ENCODE assay signal across 22 mouse cellular contexts in the genomic region with DNA sequence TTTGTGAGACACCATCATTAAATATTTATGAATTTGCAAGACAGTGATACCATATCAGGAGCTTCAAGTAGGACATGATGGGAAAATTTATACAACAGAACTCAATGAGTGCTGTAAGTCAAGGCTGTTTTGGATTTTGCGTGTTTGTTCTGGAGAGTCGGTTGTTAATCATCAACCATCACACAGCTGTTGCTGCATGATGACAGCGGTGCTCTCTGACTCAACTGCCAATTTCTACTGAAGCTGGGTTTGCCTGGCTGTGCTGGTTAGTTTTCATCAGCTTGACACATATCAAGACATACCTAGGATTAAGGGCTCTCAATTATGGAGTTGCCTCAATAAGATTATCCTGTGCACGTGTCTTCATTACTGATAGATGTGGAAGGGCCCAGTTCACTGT. TPM values are rescaled to one million over a fixed set of nuclear protein-coding genes. Genes with fewer than 3 reads are reported as not detected.
A peak's percentile ranks its signal among the peaks of the same experiment; 100 is the strongest.
DNase-seq lines count a peak whose midpoint lies in the region; ATAC-seq and TF ChIP-seq lines count a peak whose summit lies in the region.
"Had no signal": no experiment of that assay in that cellular context is flagged by ENCODE, and none has a peak within 500 bp of the region (broad histone marks: within the 10 kb centered on the region; RNA-seq: fewer than 3 reads in every experiment).

No protein-coding gene starts in this region.

- peaks cover 25% of the 10 kb centered on the region for H3K4me1 ChIP-seq in liver, adult 2 months (ENCODE audit: control insufficient read depth, insufficient read depth, low read length)
- no peaks in the 10 kb centered on the region for H3K4me1 ChIP-seq in liver, embryonic 12.5 days
- no peaks in the 10 kb centered on the region; the same call in 1 of the 2 replicates for H3K4me1 ChIP-seq in liver, embryonic 16.5 days (ENCODE audit: control insufficient read depth, low read depth, low read length)
- H3K4me1 ChIP-seq in hindbrain, embryonic 10.5 days (replicated peaks), result no peaks in the 10 kb centered on the region
- H3K4me1 ChIP-seq: embryonic facial prominence, embryonic 10.5 days; forebrain, embryonic 10.5 days; heart, embryonic 13.5 days had no signal

- no peak for TF ChIP-seq CTCF in liver, adult 2 months (IDR thresholded peaks at IDR 0.05; ENCODE audit: low read depth, low read length)

- ATAC-seq in liver, embryonic 12.5 days, result peak; percentile 44; the same call in 1 of the 2 replicates
- ATAC-seq in liver, embryonic 16.5 days (ENCODE audit: low read depth), result peak; percentile 72
- ATAC-seq: CD4-positive, CD25-positive, alpha-beta regulatory T cell, adult 4 months; forebrain, embryonic 14.5 days had no signal

- DNase-seq in liver, adult 2 months (ENCODE audit: extremely low read depth, low read depth, low spot score), result peak; percentile 96
- DNase-seq in liver, result no peak
- no peak for DNase-seq in hindbrain, embryonic 10.5 days (ENCODE audit: low spot score)
- no peak for DNase-seq in left cerebral cortex, postnatal 36 days (ENCODE audit: low spot score in 2 of 2)
- no peak for DNase-seq in right cerebral cortex, adult 2 months (ENCODE audit: low spot score in 2 of 2)
- DNase-seq: adrenal gland, adult 8-10 months; adrenal gland, postnatal 36 days; cerebellum, adult 2 months; cerebellum, postnatal 10 days; gastrocnemius, postnatal 36 days; heart, adult 11 months had no signal

- no peak overlapping the region for H3K4me3 ChIP-seq in liver, adult 2 months (ENCODE audit: insufficient read depth, low read depth, low read length)
- H3K4me3 ChIP-seq in liver, embryonic 12.5 days, result no peak overlapping the region
- no peak overlapping the region for H3K4me3 ChIP-seq in liver, embryonic 16.5 days (ENCODE audit: low read depth, low read length)
- no peak overlapping the region for H3K4me3 ChIP-seq in hindbrain, embryonic 10.5 days
- H3K4me3 ChIP-seq: embryonic facial prominence, embryonic 10.5 days; erythroblast, embryonic 14.5 days; forebrain, embryonic 10.5 days; heart, embryonic 13.5 days had no signal

- peak overlapping the region; percentile 37; the same call in 1 of the 2 replicates for H3K9ac ChIP-seq in liver, adult 2 months (ENCODE audit: low read depth, low read length)
- no peak overlapping the region for H3K9ac ChIP-seq in liver, embryonic 12.5 days
- H3K9ac ChIP-seq in liver, embryonic 16.5 days (ENCODE audit: low read depth, low read length), result no peak overlapping the region
- H3K9ac ChIP-seq: heart, embryonic 13.5 days; hindbrain, embryonic 14.5 days had no signal

- no peaks in the 10 kb centered on the region for H3K27me3 ChIP-seq in liver, adult 2 months (ENCODE audit: control insufficient read depth, insufficient read depth, low read length)
- H3K27me3 ChIP-seq in liver, embryonic 12.5 days (replicated peaks), result no peaks in the 10 kb centered on the region
- H3K27me3 ChIP-seq in liver, embryonic 16.5 days (ENCODE audit: control insufficient read depth, insufficient read depth, low read depth, low read length), result no peaks in the 10 kb centered on the region
- no peaks in the 10 kb centered on the region for H3K27me3 ChIP-seq in hindbrain, embryonic 10.5 days (ENCODE audit: insufficient read depth, poor library complexity, severe bottlenecking)
- H3K27me3 ChIP-seq: heart, embryonic 13.5 days had no signal

- H3K27ac ChIP-seq in liver, adult 2 months (replicated peaks; ENCODE audit: insufficient read depth, low read depth, low read length), result peak overlapping the region; percentile 87
- 0 out of 2 replicates have a peak overlapping the region, but pooled peaks have one; percentile 40 for H3K27ac ChIP-seq in liver, embryonic 12.5 days
- peak overlapping the region; percentile 74 for H3K27ac ChIP-seq in liver, embryonic 16.5 days (ENCODE audit: low read length)
- no peak overlapping the region for H3K27ac ChIP-seq in hindbrain, embryonic 10.5 days
- H3K27ac ChIP-seq: embryonic facial prominence, embryonic 10.5 days; forebrain, embryonic 10.5 days; heart, embryonic 13.5 days; hindbrain, embryonic 14.5 days had no signal

- peaks cover 2% of the 10 kb centered on the region; the same call in 1 of the 2 replicates for H3K79me2 ChIP-seq in liver, adult 2 months (ENCODE audit: control insufficient read depth, insufficient read depth, low read length)

- H3K9me3 ChIP-seq in liver, embryonic 12.5 days (replicated peaks), result no peaks in the 10 kb centered on the region
- H3K9me3 ChIP-seq in liver, embryonic 16.5 days (replicated peaks; ENCODE audit: control insufficient read depth, low read length), result no peaks in the 10 kb centered on the region
- no peaks in the 10 kb centered on the region for H3K9me3 ChIP-seq in hindbrain, embryonic 10.5 days
- H3K9me3 ChIP-seq: embryonic facial prominence, embryonic 10.5 days; forebrain, embryonic 10.5 days; heart, embryonic 13.5 days had no signal

- H3K36me3 ChIP-seq in liver, adult 2 months (ENCODE audit: control insufficient read depth, insufficient read depth, low read length), result no peaks in the 10 kb centered on the region
- no peaks in the 10 kb centered on the region for H3K36me3 ChIP-seq in liver, embryonic 12.5 days
- H3K36me3 ChIP-seq in liver, embryonic 16.5 days (ENCODE audit: control insufficient read depth, insufficient read depth), result no peaks in the 10 kb centered on the region
- no peaks in the 10 kb centered on the region for H3K36me3 ChIP-seq in hindbrain, embryonic 10.5 days
- H3K36me3 ChIP-seq: embryonic facial prominence, embryonic 10.5 days; forebrain, embryonic 10.5 days; G1E; heart, embryonic 13.5 days had no signal

- no peak overlapping the region for H3K4me2 ChIP-seq in liver, embryonic 12.5 days
- peak overlapping the region; percentile 7; the same call in 1 of the 2 replicates for H3K4me2 ChIP-seq in liver, embryonic 16.5 days (ENCODE audit: low read depth, low read length)
- H3K4me2 ChIP-seq: heart, embryonic 13.5 days; hindbrain, embryonic 14.5 days had no signal

- intact Hi-C loops in left cerebral cortex, postnatal 36 days (cut with DNase I), result no loop called here

- WGBS in liver, adult 2 months, result 27% methylated on average over 4 of the region's 4 CpGs
- 70% methylated on average over 4 of the region's 4 CpGs for WGBS in liver, embryonic 12.5 days (ENCODE audit: insufficient replicate concordance)
- WGBS in liver, embryonic 16.5 days (ENCODE audit: insufficient replicate concordance), result 64% methylated on average over 4 of the region's 4 CpGs
- 95% methylated on average over 4 of the region's 4 CpGs for WGBS in hindbrain, embryonic 10.5 days

- no peak for TF ChIP-seq POLR2A in liver, adult 2 months (IDR thresholded peaks at IDR 0.05; ENCODE audit: extremely low read depth, insufficient read depth, low read length)

RNA-seq across cellular contexts. Expression of a gene that starts 41.1 kb away (rescaled TPM):
- total RNA-seq in liver, adult 2 months (2014; rRNA removed), result 16.1 and 28.2 TPM in 2 replicates
- polyA plus RNA-seq in liver, adult 2 months (2012; rRNA removed), result 3.4 and 4.4 TPM in 2 replicates
- 0.72 and 1.2 TPM in 2 replicates for polyA plus RNA-seq in liver, embryonic 12.5 days (2016; fragmentation: Nextera tagmentation; extraction: Ambion mirVana)
- 1.3 TPM in 2 replicates for polyA plus RNA-seq in liver, embryonic 16.5 days (2015; fragmentation: Nextera tagmentation; extraction: Ambion mirVana)
- 3.8 and 10.5 TPM in 2 replicates for polyA plus RNA-seq in hindbrain, embryonic 10.5 days (2016; fragmentation: Nextera tagmentation; extraction: Ambion mirVana)
- 10 to 100 TPM; 60.9 to 64.2 TPM for total RNA-seq in left cerebral cortex, postnatal 36 days (2021)
- total RNA-seq: G1E; hematopoietic stem cell, adult 5-6 weeks had no signal
- polyA plus RNA-seq: CD4-positive, CD25-positive, alpha-beta regulatory T cell, adult 4 months; erythroblast, embryonic 14.5 days; G1E had no signal
